Mouse (Mus musculus): ENCODE data around the gene Creld1. TPM values are rescaled to one million over a fixed set of nuclear protein-coding genes. Genes with fewer than 3 reads are reported as not detected.

Gene Creld1
- total RNA-seq (2014; rRNA removed; ENCODE audit: low replicate concordance), result 27.1 and 34.5 TPM in 2 replicates
- 27.5 and 32.1 TPM in 2 replicates for polyA plus RNA-seq (2015; fragmentation: Nextera tagmentation; extraction: Ambion mirVana)

GRCm38 (mm10) chr6:113483100-113483615 is at the start of gene Creld1:
Creld1 (plus strand) TSS chr6:113483297.
- H3K36me3 ChIP-seq (replicated peaks; ENCODE audit: control insufficient read depth, insufficient read depth, low read length), result peaks cover 12% of the 10 kb centered on the region
- H3K27ac ChIP-seq (ENCODE audit: low read depth), result peak within 1 kb of the TSS; percentile 92
- peak within 1 kb of the TSS; percentile 70 for H3K9ac ChIP-seq (replicated peaks; ENCODE audit: low read depth, low read length)
- H3K4me2 ChIP-seq (ENCODE audit: low read depth, low read length), result peak within 1 kb of the TSS; percentile 86
- WGBS, result 0% methylated on average over 26 of the region's 26 CpGs
- peak; percentile 95 for DNase-seq (ENCODE audit: low spot score)
- H3K27me3 ChIP-seq (ENCODE audit: control insufficient read depth, insufficient read depth, low read length), result no peaks in the 10 kb centered on the region
- peak within 1 kb of the TSS; percentile 56 for H3K4me3 ChIP-seq (ENCODE audit: low read depth, low read length)
- ATAC-seq (ENCODE audit: insufficient read depth, low read depth), result peak; percentile 93
- peaks cover 23% of the 10 kb centered on the region for H3K4me1 ChIP-seq (ENCODE audit: control insufficient read depth, insufficient read depth)
- 0 out of 2 replicates have a peak, but pooled peaks have one; percentile 24 for TF ChIP-seq EP300 (IDR thresholded peaks at IDR 0.05; ENCODE audit: low read depth)
- no peak for TF ChIP-seq CTCF (IDR thresholded peaks at IDR 0.05; ENCODE audit: low read depth)
- H3K9me3 ChIP-seq (replicated peaks; ENCODE audit: control insufficient read depth, low read length), result no peaks in the 10 kb centered on the region

GRCm38 (mm10) chr6:113433661-113434060 is 49.4 kb upstream of the Creld1 start:
- DNase-seq (ENCODE audit: low spot score) (no peak), ATAC-seq (ENCODE audit: insufficient read depth, low read depth) (no peak)
- H3K27me3 ChIP-seq (ENCODE audit: control insufficient read depth, insufficient read depth, low read length), result no peaks in the 10 kb centered on the region
- no peak overlapping the region for H3K9ac ChIP-seq (replicated peaks; ENCODE audit: low read depth, low read length)
- TF ChIP-seq EP300 (IDR thresholded peaks at IDR 0.05; ENCODE audit: low read depth) (no peak), CTCF (IDR thresholded peaks at IDR 0.05; ENCODE audit: low read depth) (no peak)
- no peak overlapping the region for H3K4me2 ChIP-seq (ENCODE audit: low read depth, low read length)
- H3K36me3 ChIP-seq (replicated peaks; ENCODE audit: control insufficient read depth, insufficient read depth, low read length), result no peaks in the 10 kb centered on the region
- no peak overlapping the region for H3K27ac ChIP-seq (ENCODE audit: low read depth)
- 51% methylated on average over 3 of the region's 3 CpGs for WGBS
- no peaks in the 10 kb centered on the region for H3K9me3 ChIP-seq (replicated peaks; ENCODE audit: control insufficient read depth, low read length)
- no peak overlapping the region for H3K4me3 ChIP-seq (ENCODE audit: low read depth, low read length)
- H3K4me1 ChIP-seq (ENCODE audit: control insufficient read depth, insufficient read depth), result no peaks in the 10 kb centered on the region

DNA sequence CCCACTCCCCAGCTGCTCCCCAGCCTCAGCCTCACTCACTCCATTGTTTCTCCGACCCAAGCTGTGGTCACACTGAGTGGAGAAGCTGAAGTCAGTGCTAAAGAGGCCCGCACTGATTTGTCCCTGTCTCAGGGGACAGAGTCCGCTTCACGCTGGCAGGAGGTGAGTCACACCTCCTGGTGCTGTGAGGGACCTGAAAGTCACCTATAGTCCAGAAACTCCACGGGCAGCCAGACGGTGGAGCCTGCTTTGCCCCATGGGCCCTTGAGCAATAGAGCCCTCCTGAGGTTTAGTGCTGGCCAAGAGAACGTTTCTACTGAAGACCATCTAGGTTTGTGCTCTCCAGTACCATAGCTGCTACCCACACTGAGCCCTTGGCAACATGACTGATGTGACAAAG is 48.4 kb upstream of the Creld1 start:
- Histone ChIP-seq H3K4me3 (ENCODE audit: low read depth, low read length) (no peak overlapping the region), H3K9ac (replicated peaks; ENCODE audit: low read depth, low read length) (no peak overlapping the region), H3K36me3 (replicated peaks; ENCODE audit: control insufficient read depth, insufficient read depth, low read length) (no peaks in the 10 kb centered on the region), H3K4me2 (ENCODE audit: low read depth, low read length) (no peak overlapping the region), H3K27ac (ENCODE audit: low read depth) (no peak overlapping the region), H3K4me1 (ENCODE audit: control insufficient read depth, insufficient read depth) (no peaks in the 10 kb centered on the region), H3K9me3 (replicated peaks; ENCODE audit: control insufficient read depth, low read length) (no peaks in the 10 kb centered on the region), H3K27me3 (ENCODE audit: control insufficient read depth, insufficient read depth, low read length) (no peaks in the 10 kb centered on the region)
- TF ChIP-seq EP300 (IDR thresholded peaks at IDR 0.05; ENCODE audit: low read depth) (no peak), CTCF (IDR thresholded peaks at IDR 0.05; ENCODE audit: low read depth) (no peak)
- no peak for DNase-seq (ENCODE audit: low spot score)
- 60% methylated on average over 7 of the region's 7 CpGs for WGBS
- no peak for ATAC-seq (ENCODE audit: insufficient read depth, low read depth)

DNA sequence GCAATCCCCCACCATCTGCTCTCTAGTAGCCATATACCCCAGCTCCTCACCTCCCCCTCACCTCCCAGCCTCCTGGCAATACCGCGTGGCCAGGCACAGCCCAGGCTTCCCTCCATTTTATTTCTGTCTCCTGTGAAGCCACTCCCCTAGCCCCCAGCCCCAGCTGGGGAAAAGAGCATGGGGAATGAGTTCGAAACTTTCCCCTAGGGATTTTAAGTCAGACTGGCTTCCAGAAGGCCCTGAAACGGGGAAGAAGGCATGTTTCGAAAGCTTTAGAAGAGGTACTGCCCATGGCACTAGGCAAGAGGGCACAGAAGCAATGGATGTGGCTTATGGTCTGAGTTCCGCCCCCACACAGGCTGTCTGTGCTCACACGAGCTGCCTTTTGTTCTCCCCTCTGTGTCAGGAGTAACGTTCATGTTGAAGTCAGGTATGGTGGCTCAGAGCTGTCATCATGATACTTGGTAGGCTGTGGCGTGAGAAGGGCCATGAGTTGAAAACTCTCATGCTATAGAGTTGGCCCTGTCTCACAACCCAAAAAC is 47.4 kb upstream of the Creld1 start, which contains the start of gene Cidec:
Cidec (minus strand) TSS at position 97 of the 542 bp plus-strand sequence.
- H3K4me2 ChIP-seq (ENCODE audit: low read depth, low read length), result no peak within 1 kb of the TSS
- H3K27me3 ChIP-seq (ENCODE audit: control insufficient read depth, insufficient read depth, low read length), result no peaks in the 10 kb centered on the region
- ATAC-seq (ENCODE audit: insufficient read depth, low read depth), result no peak
- DNase-seq (ENCODE audit: low spot score), result no peak
- no peaks in the 10 kb centered on the region for H3K4me1 ChIP-seq (ENCODE audit: control insufficient read depth, insufficient read depth)
- H3K27ac ChIP-seq (ENCODE audit: low read depth), result no peak within 1 kb of the TSS
- WGBS, result 67% methylated on average over 9 of the region's 9 CpGs
- H3K36me3 ChIP-seq (replicated peaks; ENCODE audit: control insufficient read depth, insufficient read depth, low read length), result no peaks in the 10 kb centered on the region
- H3K9me3 ChIP-seq (replicated peaks; ENCODE audit: control insufficient read depth, low read length), result no peaks in the 10 kb centered on the region
- TF ChIP-seq CTCF (IDR thresholded peaks at IDR 0.05; ENCODE audit: low read depth) (no peak), EP300 (IDR thresholded peaks at IDR 0.05; ENCODE audit: low read depth) (no peak)
- no peak within 1 kb of the TSS for H3K9ac ChIP-seq (replicated peaks; ENCODE audit: low read depth, low read length)
- no peak within 1 kb of the TSS for H3K4me3 ChIP-seq (ENCODE audit: low read depth, low read length)

- no peak overlapping the region for H3K9ac ChIP-seq (replicated peaks; ENCODE audit: low read depth, low read length)
- ATAC-seq (ENCODE audit: insufficient read depth, low read depth), result no peak
- 64% methylated on average over 12 of the region's 12 CpGs for WGBS
- H3K4me3 ChIP-seq (ENCODE audit: low read depth, low read length), result no peak overlapping the region
- DNase-seq (ENCODE audit: low spot score), result no peak
- no peaks in the 10 kb centered on the region for H3K27me3 ChIP-seq (ENCODE audit: control insufficient read depth, insufficient read depth, low read length)
- no peaks in the 10 kb centered on the region for H3K4me1 ChIP-seq (ENCODE audit: control insufficient read depth, insufficient read depth)
- TF ChIP-seq CTCF (IDR thresholded peaks at IDR 0.05; ENCODE audit: low read depth) (no peak), EP300 (IDR thresholded peaks at IDR 0.05; ENCODE audit: low read depth) (no peak)
- H3K36me3 ChIP-seq (replicated peaks; ENCODE audit: control insufficient read depth, insufficient read depth, low read length), result no peaks in the 10 kb centered on the region
- no peak overlapping the region for H3K27ac ChIP-seq (ENCODE audit: low read depth)
- no peak overlapping the region for H3K4me2 ChIP-seq (ENCODE audit: low read depth, low read length)
- no peaks in the 10 kb centered on the region for H3K9me3 ChIP-seq (replicated peaks; ENCODE audit: control insufficient read depth, low read length)
Observed at GRCm38 (mm10) chr6:113437135-113437534, 46.0 kb upstream of the Creld1 start.
